Mouse (Mus musculus) gastrocnemius, postnatal 10 days (tissue): Measurements from ENCODE around the gene Cd101. TPM values are rescaled to one million over a fixed set of nuclear protein-coding genes. Genes with fewer than 3 reads are reported as not detected.

Source experiments
- total RNA-seq, 2 experiments: library from RNA; stranded (reverse); gene quantifications; 2 replicates each; pipeline ENCODE4 v1.2.3; 2021

Gene Cd101
- total RNA-seq, 2 experiments from 2014 or later: 0.75 to 1.0 TPM

Other genes with a start within 250 kb of the Cd101 start
- gene Vtcn1, start 204.1 kb downstream of the Cd101 start, total RNA-seq: under 1 TPM; 0.35 to 0.88 TPM
- gene Trim45, start 107.4 kb downstream of the Cd101 start, total RNA-seq: 1 to 10 TPM; 7.8 to 9.0 TPM
- 1 to 10 TPM; 5.0 to 5.6 TPM for gene Ttf2, start 59.9 kb downstream of the Cd101 start, total RNA-seq
- gene Ptgfrn, start 80.7 kb upstream of the Cd101 start, total RNA-seq: 10 to 100 TPM; 49.3 to 59.3 TPM